Mouse (Mus musculus) liver, postnatal 0 days (tissue): ENCODE measurements around the gene Olfr1223. TPM values are rescaled to one million over a fixed set of nuclear protein-coding genes. Genes with fewer than 3 reads are reported as not detected.
"Not testable (repeated sequence)": the region's sequence is repeated elsewhere in the genome, so short reads cannot be mapped to it uniquely, and the experiment has no call there.

Source experiments
- ATAC-seq: fragments of 200-750 bp; cut with Nextera tagmentation; 2 replicates; pipeline ENCODE4 v1.8.0; 2017; ENCODE audit warnings: mild to moderate bottlenecking, moderate library complexity
- DNase-seq: peaks from one replicate; pipeline ENCODE4 v3.0.0-alpha.2; 2016
- H3K27ac ChIP-seq: fragments of 300-500 bp; sonication (generic); 2 replicates; pipeline ENCODE4 v1.5.1; 2014; ENCODE audit warnings: antibody characterized with exemption, moderate library complexity, mild to moderate bottlenecking, low read depth
- H3K27me3 ChIP-seq: fragments of 300-500 bp; sonication (generic); 2 replicates; pipeline ENCODE4 v1.6.1; 2014; ENCODE audit warnings: low read length, control low read depth, mixed read lengths; ENCODE audit not compliant: insufficient read depth
- H3K36me3 ChIP-seq: fragments of 300-500 bp; sonication (generic); replicated peaks from 2 replicates; pipeline ENCODE4 v1.6.1; 2014; ENCODE audit warnings: mild to moderate bottlenecking, control low read depth, low read length, moderate library complexity, mixed read lengths; ENCODE audit not compliant: insufficient read depth
- H3K4me1 ChIP-seq: fragments of 300-500 bp; sonication (generic); 2 replicates; pipeline ENCODE4 v1.6.1; 2014; ENCODE audit warnings: antibody characterized with exemption, mild to moderate bottlenecking, control low read depth; ENCODE audit not compliant: insufficient read depth
- H3K4me2 ChIP-seq: fragments of 300-500 bp; sonication (generic); 2 replicates; pipeline ENCODE4 v1.6.1; 2014; ENCODE audit warnings: low read depth, mild to moderate bottlenecking, low read length, moderate library complexity, mixed read lengths
- H3K4me3 ChIP-seq: fragments of 300-500 bp; sonication (generic); 2 replicates; pipeline ENCODE4 v1.5.1; 2014; ENCODE audit warnings: low read depth, low read length
- H3K9ac ChIP-seq: fragments of 300-500 bp; sonication (generic); replicated peaks from 2 replicates; pipeline ENCODE4 v1.6.1; 2014; ENCODE audit warnings: mild to moderate bottlenecking, moderate library complexity
- H3K9me3 ChIP-seq: fragments of 300-500 bp; sonication (generic); 2 replicates; pipeline ENCODE4 v1.6.1; 2016; ENCODE audit warnings: mild to moderate bottlenecking, control low read depth, low read length, mixed read lengths
- CTCF ChIP-seq: sonication (generic); IDR thresholded peaks from 2 replicates; pipeline ENCODE4 v1.5.1; 2016; ENCODE audit warnings: antibody characterized with exemption, low read depth
- EP300 ChIP-seq: IDR thresholded peaks from 2 replicates; pipeline ENCODE4 v1.6.1; 2016; ENCODE audit warnings: antibody characterized with exemption, low read depth, mild to moderate bottlenecking
- whole genome bisulfite sequencing: fragments of 180-500 bp; shearing (Covaris S2); extraction: QIAGEN DNeasy Blood & Tissue Kit; methylation state at CpG from one replicate; pipeline ENCODE4 v1.1.7; 2014; ENCODE audit not compliant: insufficient replicate concordance; 5-methylcytosine and 5-hydroxymethylcytosine counted together
- polyA plus RNA-seq: library from polyadenylated mRNA; unstranded; fragments of >200 nt; fragmentation: Nextera tagmentation; extraction: Ambion mirVana; gene quantifications from 2 replicates; pipeline ENCODE4 v1.2.1, GENCODE M21; 2015

Olfr1223 gene
- not detected in 2 replicates for polyA plus RNA-seq

- TF ChIP-seq EP300: no peak
- no peak for TF ChIP-seq CTCF
- ATAC-seq: no peak
- WGBS: 49% methylated on average over 1 of the region's 1 CpGs
Measured at GRCm38 (mm10) chr2:89151460-89151859, at the start of gene Olfr1223. Olfr1223 (minus strand) TSS chr2:89151560.

GRCm38 (mm10) chr2:89199948-89200347 is 48.6 kb upstream of the Olfr1223 start, which contains the start of gene Olfr1226:
Olfr1226 (minus strand) TSS chr2:89200048.
- no peak for DNase-seq
- H3K4me3 ChIP-seq: no peak within 1 kb of the TSS
- H3K27ac ChIP-seq: no peak within 1 kb of the TSS
- H3K9me3 ChIP-seq: no peaks in the 10 kb centered on the region; the same call in 1 of the 2 replicates
- no peak within 1 kb of the TSS for H3K4me2 ChIP-seq
- no peak for TF ChIP-seq EP300
- no peak for TF ChIP-seq CTCF
- no peaks in the 10 kb centered on the region for H3K4me1 ChIP-seq
- no peak for ATAC-seq
- H3K36me3 ChIP-seq: no peaks in the 10 kb centered on the region
- 55% methylated on average over 2 of the region's 2 CpGs for WGBS
- no peak within 1 kb of the TSS for H3K9ac ChIP-seq
- no peaks in the 10 kb centered on the region for H3K27me3 ChIP-seq

More at GRCm38 (mm10) chr2:89151460-89151859, at the start of gene Olfr1223:
- H3K36me3 ChIP-seq: no peaks in the 10 kb centered on the region
- no peak within 1 kb of the TSS for H3K27ac ChIP-seq
- H3K4me2 ChIP-seq: no peak within 1 kb of the TSS
- no peak for DNase-seq
- no peak within 1 kb of the TSS for H3K4me3 ChIP-seq
- H3K9ac ChIP-seq: no peak within 1 kb of the TSS
- H3K27me3 ChIP-seq: no peaks in the 10 kb centered on the region
- no peaks in the 10 kb centered on the region for H3K9me3 ChIP-seq
- no peaks in the 10 kb centered on the region for H3K4me1 ChIP-seq

DNA sequence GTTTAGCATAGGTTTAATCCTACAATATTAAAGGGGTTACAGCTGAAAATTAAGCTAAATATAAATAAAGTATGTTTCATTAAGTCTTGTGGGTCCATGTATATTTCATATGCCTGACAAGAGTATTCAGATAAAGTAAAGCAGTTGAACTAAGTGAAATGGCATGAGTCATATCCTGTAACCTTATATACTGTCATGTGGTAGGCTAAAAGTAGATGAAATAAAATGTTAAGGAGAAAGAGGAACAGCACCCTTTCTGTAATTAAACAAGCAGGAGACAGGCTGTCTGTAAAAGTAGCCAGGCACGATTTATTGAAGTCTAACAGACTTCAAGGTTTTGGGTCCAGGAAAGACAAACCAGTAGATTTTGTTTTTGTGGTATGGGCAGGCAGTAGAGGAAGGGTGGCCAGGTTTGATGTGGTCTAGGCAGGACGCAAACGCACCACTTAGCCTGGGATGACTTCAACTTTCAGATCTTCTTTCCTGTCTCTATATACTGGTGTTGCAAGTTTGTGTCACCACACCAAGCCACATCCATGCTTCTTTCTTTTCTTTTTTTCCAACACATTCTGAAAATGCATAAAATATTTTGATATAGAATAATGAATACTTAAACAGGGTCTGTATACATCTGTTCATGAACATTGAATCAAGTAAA is 45.1 kb upstream of the Olfr1223 start:
- Histone ChIP-seq H3K4me1 (no peaks in the 10 kb centered on the region), H3K9me3 (no peaks in the 10 kb centered on the region; the same call in 1 of the 2 replicates), H3K36me3 (no peaks in the 10 kb centered on the region), H3K4me2 (no peak overlapping the region), H3K4me3 (no peak overlapping the region), H3K27me3 (no peaks in the 10 kb centered on the region), H3K27ac (no peak overlapping the region), H3K9ac (no peak overlapping the region)
- no peak for TF ChIP-seq CTCF
- no peak for TF ChIP-seq EP300
- WGBS: 39% methylated on average over 3 of the region's 3 CpGs
- DNase-seq (no peak), ATAC-seq (no peak)

DNA sequence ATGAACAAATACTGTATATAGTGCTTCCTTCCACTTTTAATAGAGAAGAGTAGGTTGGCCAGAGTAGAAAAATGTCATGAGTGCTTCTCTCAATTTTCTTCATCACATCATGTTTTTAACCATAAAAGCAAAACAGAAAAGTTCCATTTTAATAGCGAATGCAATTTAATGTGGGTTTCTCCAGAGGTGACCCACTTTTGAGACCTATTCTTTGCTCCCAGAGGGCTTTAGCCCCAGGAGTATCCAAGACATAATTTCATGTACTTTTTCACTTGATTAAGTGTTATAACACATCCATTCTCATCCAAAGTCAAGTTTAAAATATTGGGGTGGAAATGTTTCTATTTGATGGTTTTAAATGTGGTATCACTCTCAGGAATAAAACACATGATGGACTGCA is 23.2 kb upstream of the Olfr1223 start, which contains the start of gene Olfr1225:
Gene Olfr1225, minus strand, starts transcription at position 101 of the 400 bp plus-strand sequence.
- Histone ChIP-seq H3K9ac (no peak within 1 kb of the TSS), H3K27ac (no peak within 1 kb of the TSS), H3K4me1 (no peaks in the 10 kb centered on the region), H3K4me3 (no peak within 1 kb of the TSS), H3K9me3 (no peaks in the 10 kb centered on the region; the same call in 1 of the 2 replicates), H3K36me3 (no peaks in the 10 kb centered on the region), H3K4me2 (no peak within 1 kb of the TSS), H3K27me3 (no peaks in the 10 kb centered on the region)
- no peak for ATAC-seq
- WGBS: 79% methylated on average over 1 of the region's 1 CpGs
- TF ChIP-seq EP300: no peak
- TF ChIP-seq CTCF: no peak
- no peak for DNase-seq

GRCm38 (mm10) chr2:89164711-89165110 is 13.4 kb upstream of the Olfr1223 start:
- WGBS: 75% methylated on average over 4 of the region's 4 CpGs
- DNase-seq, H3K4me2 ChIP-seq, H3K27me3 ChIP-seq, H3K9me3 ChIP-seq, H3K27ac ChIP-seq, H3K4me1 ChIP-seq, H3K36me3 ChIP-seq, ATAC-seq, H3K9ac ChIP-seq, H3K4me3 ChIP-seq: not testable (repeated sequence)

DNA sequence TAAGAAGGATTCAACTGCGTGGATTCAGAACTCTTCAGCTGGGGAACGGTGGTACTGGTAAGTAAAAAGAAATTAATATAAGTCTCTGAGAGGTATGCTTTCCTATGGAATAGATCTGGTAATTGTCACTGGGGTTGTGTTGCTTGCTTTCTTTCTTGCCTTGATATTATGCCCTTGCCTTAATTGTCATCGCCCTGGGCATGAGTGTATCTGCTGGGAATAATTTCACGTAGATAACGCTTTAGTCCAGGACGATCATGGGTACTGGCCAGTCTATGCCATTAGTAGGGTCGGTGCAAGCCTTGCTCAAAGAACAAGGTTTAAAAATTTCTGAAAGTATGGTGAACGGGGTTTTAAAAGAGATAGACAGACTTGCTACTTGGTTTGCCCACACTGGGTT is 12.6 kb upstream of the Olfr1223 start, which contains the start of gene Olfr1224-ps1:
Gene Olfr1224-ps1, minus strand, starts transcription at position 101 of the 400 bp plus-strand sequence.
- not testable (repeated sequence) for H3K4me3 ChIP-seq, ATAC-seq, H3K4me2 ChIP-seq, H3K9me3 ChIP-seq, H3K36me3 ChIP-seq, H3K27ac ChIP-seq, H3K4me1 ChIP-seq, H3K27me3 ChIP-seq, H3K9ac ChIP-seq, DNase-seq
- WGBS: 84% methylated on average over 8 of the region's 8 CpGs
